Mouse (Mus musculus) R1 (cell line): ENCODE data around the gene Agbl3.

Experiments
- DNase-seq: peaks from one replicate; pipeline ENCODE4 v3.0.0-alpha.2; 2018; ENCODE audit warnings: low read depth, low spot score

The Agbl3 gene

DNA sequence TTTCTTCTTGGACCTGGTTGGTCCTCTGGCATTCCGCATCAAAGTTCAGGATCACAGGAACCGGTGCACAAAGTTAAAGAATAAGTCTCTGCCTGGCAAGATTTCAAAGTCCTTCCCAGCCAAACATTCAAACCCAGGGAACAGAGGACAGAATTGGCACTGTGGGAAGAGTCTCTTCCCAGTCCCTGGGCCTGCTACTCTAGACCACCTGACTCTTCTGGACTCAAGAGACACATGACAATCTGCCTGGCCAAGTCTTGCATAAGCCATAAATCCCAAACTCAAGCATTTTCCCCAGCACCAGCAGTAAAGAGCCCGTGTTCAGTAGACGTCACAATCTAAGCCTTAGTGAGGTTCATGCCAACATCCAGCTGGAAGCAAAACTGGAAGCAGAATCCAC is 126.4 kb downstream of the Agbl3 start:
- no peak for DNase-seq

- DNase-seq: no peak
Measured at GRCm38 (mm10) chr6:34907121-34907614, 126.9 kb downstream of the Agbl3 start.

DNA sequence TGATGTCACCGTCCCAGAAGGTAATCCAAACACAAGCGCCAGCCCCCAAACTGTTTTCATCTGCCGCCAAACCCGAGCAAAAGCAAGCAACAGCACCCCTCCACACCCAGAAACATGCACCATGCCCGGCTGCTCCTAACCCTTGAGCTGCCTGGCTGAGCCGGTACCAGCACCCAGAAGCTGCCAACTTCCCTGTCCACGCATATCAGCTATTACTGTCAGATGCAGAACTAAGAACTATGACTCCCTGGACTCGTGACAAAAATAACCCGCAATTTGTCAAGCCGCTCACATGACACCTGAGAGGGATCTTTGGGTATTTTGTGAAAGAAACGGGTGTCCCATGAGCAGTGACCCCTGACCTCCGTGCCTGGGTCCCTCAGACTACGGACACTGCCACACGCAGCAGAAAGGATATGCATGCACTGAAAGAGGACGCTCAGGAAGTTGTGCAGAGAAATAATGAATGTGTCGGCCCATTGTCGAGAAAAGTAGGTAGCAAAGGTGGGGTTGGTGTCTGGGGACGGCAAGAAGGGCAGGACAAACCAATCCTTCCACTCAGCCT is 127.5 kb downstream of the Agbl3 start:
- no peak for DNase-seq
